Mouse (Mus musculus) erythroblast, adult 5-6 weeks (primary cell): ENCODE measurements around the gene Zfp512b. TPM values are rescaled to one million over a fixed set of nuclear protein-coding genes. Genes with fewer than 3 reads are reported as not detected.

Source experiments
- ATAC-seq: replicated peaks from 2 replicates; pipeline ENCODE4 v1.8.0; 2016; ENCODE audit warnings: moderate number of reproducible peaks, mild to moderate bottlenecking, moderate TSS enrichment, inconsistent platforms; ENCODE audit not compliant: poor library complexity, low FRiP score, severe bottlenecking
- total RNA-seq, 2 experiments: library from RNA; stranded (forward) in 1 of 2; stranded (reverse) in 1 of 2; fragments of 150-400 nt in 1 of 2; fragments of 200-764, 138-1000 nt in 1 of 2; gene quantifications; 2 replicates each; pipeline versions ENCODE4 v1.2.3 to v1.2.4; 2015 to 2017; ENCODE audit warnings: low replicate concordance in 2 of 2

Gene Zfp512b
- total RNA-seq, 2 experiments from 2014 or later: 2.1 to 5.1 TPM

DNA sequence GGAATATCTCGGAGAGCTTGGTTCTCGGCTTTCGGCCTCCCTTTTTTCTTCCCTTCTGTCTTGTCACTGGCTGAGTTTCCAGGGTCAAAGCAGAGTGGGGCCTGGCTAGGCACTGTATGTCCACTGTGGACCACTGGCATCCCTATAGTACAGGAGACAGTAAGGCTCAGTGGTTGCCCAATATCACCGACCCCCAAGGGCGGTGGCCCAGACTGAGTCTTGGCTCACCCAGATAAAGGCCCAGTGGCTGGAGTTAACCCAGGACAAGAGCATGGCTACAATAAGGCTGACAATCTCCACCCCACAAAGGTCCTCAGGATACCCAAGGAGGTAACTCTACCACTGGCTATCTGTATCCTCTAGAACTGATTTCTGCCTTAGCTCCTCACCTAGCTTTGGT is 2.1 kb downstream of the Zfp512b start:
- ATAC-seq: no peak

GRCm38 (mm10) chr2:181589732-181590105 is 2.9 kb downstream of the Zfp512b start:
- ATAC-seq: no peak

- no peak for ATAC-seq
These were observed 3.4 kb downstream of the Zfp512b start for GRCm38 (mm10) chr2:181589011-181589731.

DNA sequence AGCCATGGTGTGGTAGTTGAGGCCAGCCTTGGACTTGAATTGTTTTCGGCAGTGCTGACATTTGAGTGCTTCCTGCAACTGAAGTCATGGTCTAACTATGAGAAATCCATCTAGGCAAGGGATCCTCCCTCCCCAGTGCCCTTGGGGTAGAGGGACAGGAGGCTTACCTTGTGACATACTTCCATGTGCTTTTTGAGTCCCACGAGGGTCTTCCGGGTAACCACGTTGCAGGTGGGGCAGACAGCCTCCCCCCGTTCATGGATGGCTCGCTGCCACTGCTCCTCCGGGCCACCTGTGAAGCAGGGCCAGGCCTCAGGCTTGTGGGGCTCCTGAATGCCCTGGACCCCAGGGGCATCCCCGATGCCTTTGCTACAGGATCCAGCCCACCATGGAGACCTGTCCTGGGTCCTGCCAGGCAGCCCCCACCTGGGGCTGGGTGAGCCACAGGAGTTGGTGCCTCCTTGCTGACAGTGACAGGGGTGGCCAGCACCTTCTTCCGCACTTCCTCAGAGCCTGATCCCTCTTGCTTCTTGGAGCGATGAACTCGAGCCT is 4.3 kb downstream of the Zfp512b start:
- no peak for ATAC-seq

DNA sequence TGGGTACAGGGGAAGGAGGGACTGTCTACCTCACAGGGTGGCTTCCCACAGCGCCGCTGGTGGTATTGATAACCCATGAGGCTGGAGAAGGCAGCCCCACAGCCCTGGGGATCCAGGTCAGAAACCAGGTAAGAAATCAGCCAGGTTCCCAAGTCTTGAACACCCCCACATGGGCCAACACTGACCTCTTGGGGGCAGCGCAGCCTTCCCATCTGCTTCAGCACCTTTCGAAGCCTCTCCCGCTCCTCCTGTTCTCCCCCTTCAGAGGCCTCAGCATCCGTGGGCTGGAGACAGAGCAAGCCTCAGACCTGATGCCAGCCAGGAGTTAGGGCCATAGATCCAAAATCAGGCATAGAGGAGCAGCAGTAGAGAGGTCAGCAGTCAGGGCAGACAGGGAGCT is 4.8 kb downstream of the Zfp512b start:
- no peak for ATAC-seq

GRCm38 (mm10) chr2:181586124-181586523 is 6.5 kb downstream of the Zfp512b start:
- no peak for ATAC-seq

GRCm38 (mm10) chr2:181585506-181585905 is 7.1 kb downstream of the Zfp512b start:
- ATAC-seq: no peak

DNA sequence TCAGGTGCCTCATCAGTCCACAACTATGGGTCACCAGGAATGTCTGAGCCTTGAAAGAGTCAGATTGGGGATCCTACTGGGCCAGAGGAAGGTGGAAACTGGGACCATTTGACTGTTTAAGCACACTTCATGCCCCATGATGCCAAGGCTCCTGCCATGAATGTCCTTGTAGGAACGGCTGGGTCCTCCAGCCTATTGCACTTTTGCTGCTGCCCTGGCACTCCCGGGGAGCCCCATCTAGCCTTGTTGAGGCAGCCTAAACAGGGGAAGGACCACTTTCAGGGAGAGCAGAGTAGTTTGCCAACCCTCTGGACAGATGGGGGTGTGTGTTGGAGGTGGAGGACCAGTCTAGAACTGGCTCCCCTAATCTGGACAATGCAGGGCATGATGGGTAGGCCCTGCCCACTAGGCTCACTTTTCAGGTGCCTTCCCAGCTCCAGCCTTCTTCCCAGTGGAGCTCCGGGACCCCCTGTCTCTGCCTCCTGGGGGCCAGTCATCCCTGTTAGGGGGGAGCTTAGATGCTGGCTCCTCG is 8.1 kb downstream of the Zfp512b start, which contains the start of gene Uckl1:
Gene Uckl1 (minus strand): TSS at position 482 of the 532 bp plus-strand sequence.
- no peak for ATAC-seq

DNA sequence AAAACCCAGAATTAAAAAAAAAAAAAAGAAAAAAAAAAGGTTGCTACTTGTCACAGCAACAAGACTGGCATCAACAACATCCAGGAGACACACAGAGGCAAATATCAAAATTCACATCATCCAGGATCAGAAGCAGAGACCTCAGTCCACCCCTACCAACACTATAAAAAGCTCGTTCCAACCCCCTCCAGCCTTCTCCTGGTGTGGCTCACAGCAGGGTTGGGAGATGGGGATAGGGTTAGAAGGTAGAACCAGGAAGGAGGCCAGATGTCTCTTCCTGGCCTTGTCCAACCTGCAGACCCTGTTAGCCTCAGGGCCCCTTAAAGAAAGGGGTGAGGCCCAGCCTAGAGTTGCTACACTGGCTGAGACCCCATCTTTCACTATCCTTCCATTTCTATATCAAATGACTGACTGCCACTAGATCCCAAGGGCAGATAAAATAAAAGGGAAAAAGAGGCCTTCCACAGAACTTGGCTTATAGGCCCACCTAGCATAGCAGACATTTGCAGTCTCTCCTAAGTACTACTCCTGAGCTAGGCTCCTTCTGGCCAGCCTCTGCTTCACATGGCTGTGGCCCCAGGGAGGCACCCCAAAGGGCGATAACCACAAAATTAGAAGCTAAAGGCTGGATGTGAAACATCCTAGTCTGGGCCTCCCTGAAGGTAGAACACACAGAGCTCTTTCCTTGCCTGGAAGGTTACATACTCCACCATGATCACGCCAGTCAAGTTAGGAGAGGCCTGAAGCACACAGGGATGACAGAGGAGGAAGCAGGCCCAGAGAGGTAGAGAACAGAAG is 8.9 kb downstream of the Zfp512b start:
- no peak for ATAC-seq

DNA sequence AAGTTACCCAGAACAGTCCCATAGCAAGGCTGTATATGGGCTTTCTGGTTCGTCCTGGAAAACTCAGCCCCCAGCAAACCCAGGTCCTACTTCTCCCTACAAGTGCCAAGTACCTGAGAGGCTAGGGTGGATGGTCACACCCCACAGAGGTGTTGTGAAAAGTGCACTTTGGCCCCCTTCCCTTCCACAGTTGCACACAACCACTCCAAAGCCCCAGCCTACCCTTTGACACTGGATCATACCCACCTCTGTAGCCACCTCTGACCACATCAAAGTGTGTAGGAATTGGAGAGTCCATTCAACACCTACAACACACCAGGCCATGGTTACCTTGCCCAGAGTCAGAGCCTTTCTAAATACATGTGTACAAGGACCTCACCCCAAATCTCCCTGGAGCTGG is 9.7 kb downstream of the Zfp512b start:
- no peak for ATAC-seq

- ATAC-seq: no peak
These were observed 10.2 kb downstream of the Zfp512b start for GRCm38 (mm10) chr2:181582358-181582757.

- ATAC-seq: peak; percentile 75
These were observed 11.0 kb downstream of the Zfp512b start for GRCm38 (mm10) chr2:181581402-181582120.

DNA sequence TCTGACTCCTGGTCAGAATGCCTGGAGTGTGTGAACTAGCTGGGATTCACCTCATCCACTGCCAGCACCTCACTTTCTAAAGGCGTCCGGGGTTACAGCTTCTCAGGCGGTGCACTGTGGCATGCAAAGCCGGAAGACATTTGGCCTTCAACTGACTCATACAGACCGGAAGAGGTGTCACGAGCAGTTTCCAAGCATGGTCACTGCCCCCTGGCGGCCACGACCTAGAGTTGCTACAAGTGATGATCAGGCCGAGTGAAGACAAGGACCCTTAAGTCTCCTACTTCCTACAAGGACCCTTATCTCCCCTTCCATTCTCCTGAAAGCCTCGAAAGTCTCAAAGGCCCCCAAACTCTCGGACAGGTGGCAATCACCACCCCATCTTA is 11.6 kb downstream of the Zfp512b start:
- peak; percentile 83 for ATAC-seq

- no peak for ATAC-seq
These were observed 12.4 kb downstream of the Zfp512b start for GRCm38 (mm10) chr2:181580131-181580772.

- no peak for ATAC-seq
These were observed 12.9 kb downstream of the Zfp512b start for GRCm38 (mm10) chr2:181579681-181580080.

- no peak for ATAC-seq
These were observed 13.6 kb downstream of the Zfp512b start for GRCm38 (mm10) chr2:181578790-181579618.

- no peak for ATAC-seq
These were observed 14.5 kb downstream of the Zfp512b start for GRCm38 (mm10) chr2:181577981-181578581.

DNA sequence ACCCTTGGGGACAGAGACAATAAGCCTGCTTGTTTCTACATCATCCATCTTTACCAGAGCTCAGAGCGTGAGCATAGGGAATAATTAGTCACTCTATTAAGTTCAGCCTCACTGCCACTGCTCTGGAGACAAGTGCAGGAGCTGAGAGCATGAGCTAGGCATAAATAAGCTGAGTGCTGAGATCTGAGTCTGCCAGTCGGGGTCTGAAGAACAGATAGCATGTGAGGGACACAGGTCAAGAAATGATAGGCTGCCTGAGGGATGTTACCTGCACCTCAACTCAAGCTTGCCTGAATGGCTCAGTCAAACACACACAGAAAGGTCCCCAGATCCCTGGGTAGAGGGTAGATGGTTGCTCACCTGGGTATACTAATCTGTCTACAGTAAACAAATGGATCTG is 15.5 kb downstream of the Zfp512b start:
- ATAC-seq: no peak
